Mouse (Mus musculus): Measurements from ENCODE around the gene Nfatc2. TPM values are rescaled to one million over a fixed set of nuclear protein-coding genes. Genes with fewer than 3 reads are reported as not detected.

Nfatc2 gene
- total RNA-seq (2023) = 77.0 TPM

GRCm38 (mm10) chr2:168601491-168602386 lies at the start of gene Nfatc2:
Nfatc2 (minus strand) TSS chr2:168601657.

Other genes starting within 250 kb of the Nfatc2 start
- gene Atp9a, start 140.8 kb upstream of the Nfatc2 start, total RNA-seq (2023) = 14.9 TPM
- gene Sall4, start 166.3 kb upstream of the Nfatc2 start, total RNA-seq (2023) = not detected

Data from CD8-positive naive resting alpha-beta T cell, adult 57 days (primary cell).